Mouse (Mus musculus): Measurements from ENCODE around the gene Maff. TPM values are rescaled to one million over a fixed set of nuclear protein-coding genes. Genes with fewer than 3 reads are reported as not detected.
A peak's percentile ranks its signal among the peaks of the same experiment; 100 is the strongest.

Gene Maff
- polyA plus RNA-seq, 1 experiment from 2014 or later = 3.5 TPM

GRCm38 (mm10) chr15:79321733-79322190 lies 24.7 kb upstream of the Maff start:
- no peak for DNase-seq (ENCODE audit: low spot score)
- Histone ChIP-seq H3K27ac (ENCODE audit: low read depth, low read length) (peak overlapping the region; percentile 36; the same call in 1 of the 2 replicates), H3K9me3 (ENCODE audit: control insufficient read depth, low read length) (no peaks in the 10 kb centered on the region), H3K4me2 (peak overlapping the region; percentile 26), H3K36me3 (ENCODE audit: control insufficient read depth, insufficient read depth, low read length) (peaks cover 9% of the 10 kb centered on the region; the same call in 1 of the 2 replicates), H3K4me3 (ENCODE audit: low read depth, low read length) (no peak overlapping the region), H3K27me3 (replicated peaks; ENCODE audit: control insufficient read depth, insufficient read depth, low read length) (no peaks in the 10 kb centered on the region), H3K9ac (ENCODE audit: low read depth, low read length) (no peak overlapping the region), H3K4me1 (replicated peaks; ENCODE audit: control insufficient read depth, insufficient read depth, low read length) (peaks cover 53% of the 10 kb centered on the region)
- peak; percentile 60 for ATAC-seq (replicated peaks; ENCODE audit: low FRiP score)
- WGBS = 41% methylated on average over 5 of the region's 5 CpGs

- peaks cover 56% of the 10 kb centered on the region for H3K4me1 ChIP-seq (replicated peaks; ENCODE audit: control insufficient read depth, insufficient read depth, low read length)
- no peak overlapping the region for H3K9ac ChIP-seq (ENCODE audit: low read depth, low read length)
These were observed 24.0 kb upstream of the Maff start for GRCm38 (mm10) chr15:79322281-79322990.

GRCm38 (mm10) chr15:79322991-79323790 lies 23.2 kb upstream of the Maff start:
- DNase-seq (ENCODE audit: low spot score) = no peak
- Histone ChIP-seq H3K36me3 (ENCODE audit: control insufficient read depth, insufficient read depth, low read length) (peaks cover 4% of the 10 kb centered on the region; the same call in 1 of the 2 replicates), H3K27me3 (replicated peaks; ENCODE audit: control insufficient read depth, insufficient read depth, low read length) (no peaks in the 10 kb centered on the region), H3K4me1 (replicated peaks; ENCODE audit: control insufficient read depth, insufficient read depth, low read length) (peaks cover 56% of the 10 kb centered on the region), H3K4me3 (ENCODE audit: low read depth, low read length) (no peak overlapping the region), H3K9ac (ENCODE audit: low read depth, low read length) (peak overlapping the region; percentile 38; the same call in 1 of the 2 replicates), H3K27ac (ENCODE audit: low read depth, low read length) (peak overlapping the region; percentile 36), H3K4me2 (peak overlapping the region; percentile 35), H3K9me3 (ENCODE audit: control insufficient read depth, low read length) (no peaks in the 10 kb centered on the region)
- WGBS = 68% methylated on average over 6 of the region's 6 CpGs
- ATAC-seq (replicated peaks; ENCODE audit: low FRiP score) = no peak

More at GRCm38 (mm10) chr15:79322281-79322990, 24.0 kb upstream of the Maff start:
- H3K9me3 ChIP-seq (ENCODE audit: control insufficient read depth, low read length) = no peaks in the 10 kb centered on the region
- peak overlapping the region; percentile 36 for H3K27ac ChIP-seq (ENCODE audit: low read depth, low read length)
- ATAC-seq (replicated peaks; ENCODE audit: low FRiP score) = peak; percentile 3; the same call in 1 of the 2 replicates
- peaks cover 4% of the 10 kb centered on the region; the same call in 1 of the 2 replicates for H3K36me3 ChIP-seq (ENCODE audit: control insufficient read depth, insufficient read depth, low read length)
- H3K27me3 ChIP-seq (replicated peaks; ENCODE audit: control insufficient read depth, insufficient read depth, low read length) = no peaks in the 10 kb centered on the region
- peak overlapping the region; percentile 35 for H3K4me2 ChIP-seq
- no peak overlapping the region for H3K4me3 ChIP-seq (ENCODE audit: low read depth, low read length)
- WGBS = 53% methylated on average over 11 of the region's 11 CpGs
- DNase-seq (ENCODE audit: low spot score) = no peak

- no peak overlapping the region for H3K4me3 ChIP-seq (ENCODE audit: low read depth, low read length)
- H3K27ac ChIP-seq (ENCODE audit: low read depth, low read length) = peak overlapping the region; percentile 36
- ATAC-seq (replicated peaks; ENCODE audit: low FRiP score) = no peak
- H3K9me3 ChIP-seq (ENCODE audit: control insufficient read depth, low read length) = no peaks in the 10 kb centered on the region
- no peaks in the 10 kb centered on the region for H3K36me3 ChIP-seq (ENCODE audit: control insufficient read depth, insufficient read depth, low read length)
- DNase-seq (ENCODE audit: low spot score) = no peak
- H3K9ac ChIP-seq (ENCODE audit: low read depth, low read length) = 0 out of 2 replicates have a peak overlapping the region, but pooled peaks have one; percentile 38
- peaks cover 56% of the 10 kb centered on the region for H3K4me1 ChIP-seq (replicated peaks; ENCODE audit: control insufficient read depth, insufficient read depth, low read length)
- 85% methylated on average over 4 of the region's 4 CpGs for WGBS
- H3K27me3 ChIP-seq (replicated peaks; ENCODE audit: control insufficient read depth, insufficient read depth, low read length) = no peaks in the 10 kb centered on the region
- no peak overlapping the region for H3K4me2 ChIP-seq
These were observed 22.6 kb upstream of the Maff start for GRCm38 (mm10) chr15:79323791-79324155.

- Histone ChIP-seq H3K27me3 (replicated peaks; ENCODE audit: control insufficient read depth, insufficient read depth, low read length) (no peaks in the 10 kb centered on the region), H3K4me3 (ENCODE audit: low read depth, low read length) (no peak overlapping the region), H3K27ac (ENCODE audit: low read depth, low read length) (peak overlapping the region; percentile 1), H3K9ac (ENCODE audit: low read depth, low read length) (no peak overlapping the region; the same call in 1 of the 2 replicates), H3K4me1 (replicated peaks; ENCODE audit: control insufficient read depth, insufficient read depth, low read length) (peaks cover 56% of the 10 kb centered on the region), H3K36me3 (ENCODE audit: control insufficient read depth, insufficient read depth, low read length) (no peaks in the 10 kb centered on the region), H3K9me3 (ENCODE audit: control insufficient read depth, low read length) (no peaks in the 10 kb centered on the region), H3K4me2 (no peak overlapping the region)
- ATAC-seq (replicated peaks; ENCODE audit: low FRiP score) (no peak), DNase-seq (ENCODE audit: low spot score) (no peak)
- WGBS = 79% methylated on average over 3 of the region's 3 CpGs
These were observed 22.0 kb upstream of the Maff start for GRCm38 (mm10) chr15:79324373-79324772.

- Histone ChIP-seq H3K27ac (ENCODE audit: low read depth, low read length) (0 out of 2 replicates have a peak overlapping the region, but pooled peaks have one; percentile 33), H3K4me2 (peak overlapping the region; percentile 81), H3K4me1 (replicated peaks; ENCODE audit: control insufficient read depth, insufficient read depth, low read length) (peaks cover 56% of the 10 kb centered on the region), H3K27me3 (replicated peaks; ENCODE audit: control insufficient read depth, insufficient read depth, low read length) (no peaks in the 10 kb centered on the region), H3K9ac (ENCODE audit: low read depth, low read length) (no peak overlapping the region; the same call in 1 of the 2 replicates), H3K36me3 (ENCODE audit: control insufficient read depth, insufficient read depth, low read length) (no peaks in the 10 kb centered on the region), H3K4me3 (ENCODE audit: low read depth, low read length) (peak overlapping the region; percentile 62; the same call in 1 of the 2 replicates), H3K9me3 (ENCODE audit: control insufficient read depth, low read length) (no peaks in the 10 kb centered on the region)
- 55% methylated on average over 3 of the region's 3 CpGs for WGBS
- ATAC-seq (replicated peaks; ENCODE audit: low FRiP score) (no peak), DNase-seq (ENCODE audit: low spot score) (no peak)
These were observed 20.7 kb upstream of the Maff start for GRCm38 (mm10) chr15:79325742-79326141.

GRCm38 (mm10) chr15:79326264-79326663 lies 20.2 kb upstream of the Maff start:
- WGBS = 64% methylated on average over 4 of the region's 4 CpGs
- DNase-seq (ENCODE audit: low spot score) (no peak), ATAC-seq (replicated peaks; ENCODE audit: low FRiP score) (no peak)
- Histone ChIP-seq H3K4me3 (ENCODE audit: low read depth, low read length) (peak overlapping the region; percentile 62), H3K4me2 (peak overlapping the region; percentile 81), H3K36me3 (ENCODE audit: control insufficient read depth, insufficient read depth, low read length) (no peaks in the 10 kb centered on the region), H3K9me3 (ENCODE audit: control insufficient read depth, low read length) (no peaks in the 10 kb centered on the region), H3K4me1 (replicated peaks; ENCODE audit: control insufficient read depth, insufficient read depth, low read length) (peaks cover 55% of the 10 kb centered on the region), H3K9ac (ENCODE audit: low read depth, low read length) (peak overlapping the region; percentile 91), H3K27ac (ENCODE audit: low read depth, low read length) (peak overlapping the region; percentile 91), H3K27me3 (replicated peaks; ENCODE audit: control insufficient read depth, insufficient read depth, low read length) (no peaks in the 10 kb centered on the region)

Data from liver, embryonic 11.5 days (tissue).